Mouse (Mus musculus) stomach, postnatal 0 days (tissue): Measurements from ENCODE around the gene Dtnbp1. TPM values are rescaled to one million over a fixed set of nuclear protein-coding genes. Genes with fewer than 3 reads are reported as not detected.

ENCODE experiments used
- ATAC-seq: fragments of 200-750 bp; cut with Nextera tagmentation; 2 replicates; pipeline ENCODE4 v1.8.0; 2017; ENCODE audit not compliant: low FRiP score, low TSS enrichment
- DNase-seq: peaks from one replicate; pipeline ENCODE4 v3.0.0-alpha.2; 2016; ENCODE audit warnings: low spot score
- H3K27ac ChIP-seq: fragments of 300-500 bp; sonication (generic); replicated peaks from 2 replicates; pipeline ENCODE4 v1.5.1; 2014; ENCODE audit warnings: mild to moderate bottlenecking, control low read depth
- H3K27me3 ChIP-seq: fragments of 300-500 bp; sonication (generic); 2 replicates; pipeline ENCODE4 v1.6.1; 2014; ENCODE audit warnings: low read length; ENCODE audit not compliant: control insufficient read depth, insufficient read depth
- H3K36me3 ChIP-seq: fragments of 300-500 bp; sonication (generic); 2 replicates; pipeline ENCODE4 v1.6.1; 2014; ENCODE audit warnings: low read length, mixed read lengths; ENCODE audit not compliant: control insufficient read depth, insufficient read depth
- H3K4me1 ChIP-seq: fragments of 300-500 bp; sonication (generic); replicated peaks from 2 replicates; pipeline ENCODE4 v1.6.1; 2014; ENCODE audit warnings: antibody characterized with exemption; ENCODE audit not compliant: control insufficient read depth, insufficient read depth
- H3K4me2 ChIP-seq: fragments of 300-500 bp; sonication (generic); replicated peaks from 2 replicates; pipeline ENCODE4 v1.6.1; 2014; ENCODE audit warnings: low read depth, mild to moderate bottlenecking, control low read depth, moderate library complexity
- H3K4me3 ChIP-seq: fragments of 300-500 bp; sonication (generic); 2 replicates; pipeline ENCODE4 v1.5.1; 2014; ENCODE audit warnings: low read depth, low read length, control low read depth
- H3K9ac ChIP-seq: fragments of 300-500 bp; sonication (generic); 2 replicates; pipeline ENCODE4 v1.6.1; 2014; ENCODE audit warnings: mild to moderate bottlenecking, low read length, control low read depth, mixed read lengths
- H3K9me3 ChIP-seq: fragments of 300-500 bp; sonication (generic); 2 replicates; pipeline ENCODE4 v1.6.1; 2016; ENCODE audit warnings: low read length; ENCODE audit not compliant: control insufficient read depth
- CTCF ChIP-seq: IDR thresholded peaks from 2 replicates; pipeline ENCODE4 v1.5.1; 2016; ENCODE audit warnings: antibody characterized with exemption, low read depth, mild to moderate bottlenecking, moderate library complexity
- EP300 ChIP-seq: optimal IDR thresholded peaks from 2 replicates; pipeline ENCODE3; 2016; ENCODE audit warnings: antibody characterized with exemption
- WGBS: fragments of 180-500 bp; shearing (Covaris S2); extraction: QIAGEN DNeasy Blood & Tissue Kit; methylation state at CpG from one replicate; pipeline ENCODE4 v1.1.7; 2014; 5-methylcytosine and 5-hydroxymethylcytosine counted together
- polyA plus RNA-seq: library from polyadenylated mRNA; unstranded; fragments of >200 nt; fragmentation: Nextera tagmentation; extraction: Ambion mirVana; gene quantifications from 2 replicates; pipeline ENCODE4 v1.2.1, GENCODE M21; 2015

Dtnbp1 gene
- polyA plus RNA-seq, 1 experiment from 2014 or later: 47.7 TPM

- H3K27me3 ChIP-seq: no peaks in the 10 kb centered on the region
- DNase-seq (no peak), ATAC-seq (no peak)
- no peak overlapping the region for H3K4me2 ChIP-seq
- TF ChIP-seq CTCF: no peak
- TF ChIP-seq EP300: no peak
- no peak overlapping the region for H3K9ac ChIP-seq
- H3K27ac ChIP-seq: no peak overlapping the region
- no peak overlapping the region for H3K4me3 ChIP-seq
- no peaks in the 10 kb centered on the region for H3K9me3 ChIP-seq
- H3K36me3 ChIP-seq: no peaks in the 10 kb centered on the region
- WGBS: 89% methylated on average over 5 of the region's 5 CpGs
- no peaks in the 10 kb centered on the region for H3K4me1 ChIP-seq
Observed at GRCm38 (mm10) chr13:44960542-44961291, 41.2 kb downstream of the Dtnbp1 start.

GRCm38 (mm10) chr13:44957049-44957448 is 44.9 kb downstream of the Dtnbp1 start:
- H3K27me3 ChIP-seq: no peaks in the 10 kb centered on the region
- DNase-seq (no peak), ATAC-seq (no peak)
- TF ChIP-seq EP300 (no peak), CTCF (no peak)
- H3K4me1 ChIP-seq: no peaks in the 10 kb centered on the region
- H3K36me3 ChIP-seq: no peaks in the 10 kb centered on the region
- H3K4me2 ChIP-seq: no peak overlapping the region
- no peak overlapping the region for H3K4me3 ChIP-seq
- no peak overlapping the region for H3K9ac ChIP-seq
- WGBS: 92% methylated on average over 8 of the region's 8 CpGs
- no peaks in the 10 kb centered on the region for H3K9me3 ChIP-seq
- H3K27ac ChIP-seq: no peak overlapping the region

GRCm38 (mm10) chr13:44955781-44956180 is 46.2 kb downstream of the Dtnbp1 start:
- Histone ChIP-seq H3K4me3 (no peak overlapping the region), H3K4me1 (no peaks in the 10 kb centered on the region), H3K4me2 (no peak overlapping the region), H3K36me3 (no peaks in the 10 kb centered on the region), H3K9me3 (no peaks in the 10 kb centered on the region), H3K27ac (no peak overlapping the region), H3K9ac (no peak overlapping the region), H3K27me3 (no peaks in the 10 kb centered on the region)
- DNase-seq (no peak), ATAC-seq (no peak)
- TF ChIP-seq EP300: no peak
- TF ChIP-seq CTCF: no peak
- WGBS: 91% methylated on average over 6 of the region's 6 CpGs

DNA sequence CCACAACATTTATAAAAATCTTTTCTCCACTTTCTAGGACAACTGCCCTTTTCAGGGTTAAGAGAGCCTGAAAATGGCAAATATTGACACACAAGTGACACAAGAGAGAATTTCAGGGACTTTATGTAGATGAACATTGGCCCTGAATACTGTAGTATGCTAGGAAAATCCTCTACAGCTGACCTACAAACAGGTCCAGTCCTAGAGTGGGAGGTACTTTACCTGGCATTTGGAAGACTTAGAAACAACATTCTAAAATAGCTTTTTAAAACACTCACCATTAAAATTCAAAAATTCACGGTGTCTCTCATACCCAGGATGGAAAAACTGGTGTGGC is 47.7 kb downstream of the Dtnbp1 start:
- 54% methylated on average over 1 of the region's 1 CpGs for WGBS
- no peaks in the 10 kb centered on the region for H3K4me1 ChIP-seq
- H3K27me3 ChIP-seq: no peaks in the 10 kb centered on the region
- no peak overlapping the region for H3K9ac ChIP-seq
- no peak for DNase-seq
- H3K36me3 ChIP-seq: no peaks in the 10 kb centered on the region
- TF ChIP-seq CTCF: no peak
- ATAC-seq: no peak
- no peak overlapping the region for H3K4me2 ChIP-seq
- H3K4me3 ChIP-seq: no peak overlapping the region
- H3K9me3 ChIP-seq: no peaks in the 10 kb centered on the region
- no peak overlapping the region for H3K27ac ChIP-seq

- H3K9me3 ChIP-seq: no peaks in the 10 kb centered on the region
- no peak overlapping the region for H3K27ac ChIP-seq
- H3K4me2 ChIP-seq: no peak overlapping the region
- H3K27me3 ChIP-seq: no peaks in the 10 kb centered on the region
- no peaks in the 10 kb centered on the region for H3K36me3 ChIP-seq
- H3K9ac ChIP-seq: no peak overlapping the region
- no peak for TF ChIP-seq CTCF
- no peak for TF ChIP-seq EP300
- no peak for ATAC-seq
- WGBS: 66% methylated on average over 8 of the region's 8 CpGs
- no peaks in the 10 kb centered on the region for H3K4me1 ChIP-seq
- DNase-seq: no peak
- H3K4me3 ChIP-seq: no peak overlapping the region
Observed at GRCm38 (mm10) chr13:44953546-44954231, 48.3 kb downstream of the Dtnbp1 start.

- Histone ChIP-seq H3K9me3 (no peaks in the 10 kb centered on the region), H3K9ac (no peak overlapping the region), H3K36me3 (no peaks in the 10 kb centered on the region), H3K27me3 (no peaks in the 10 kb centered on the region), H3K4me3 (no peak overlapping the region), H3K4me2 (no peak overlapping the region), H3K27ac (no peak overlapping the region), H3K4me1 (no peaks in the 10 kb centered on the region)
- 46% methylated on average over 10 of the region's 10 CpGs for WGBS
- no peak for DNase-seq
- ATAC-seq: no peak
- TF ChIP-seq CTCF (peak; percentile 73), EP300 (no peak)
Observed at GRCm38 (mm10) chr13:44952393-44953086, 49.4 kb downstream of the Dtnbp1 start.
